Mouse (Mus musculus) gastrocnemius, postnatal 4 days (tissue): ENCODE data around the gene Ppp1r13b. TPM values are rescaled to one million over a fixed set of nuclear protein-coding genes. Genes with fewer than 3 reads are reported as not detected.
A peak's percentile ranks its signal among the peaks of the same experiment; 100 is the strongest.

Experiments used
- DNase-seq, 2 experiments: peaks; one replicate each; pipeline ENCODE4 v3.0.0; 2021 to 2022; ENCODE audit warnings: low spot score in 2 of 2, mixed read lengths in 2 of 2
- total RNA-seq, 2 experiments: library from RNA; stranded (reverse); gene quantifications; 2 replicates each; pipeline ENCODE4 v1.2.3; 2021

Ppp1r13b gene
- total RNA-seq, 2 experiments from 2014 or later = 13.1 to 15.8 TPM

- DNase-seq = no peak
Measured at GRCm38 (mm10) chr12:111797251-111797650, 110.7 kb downstream of the Ppp1r13b start.

- DNase-seq = peak in 1 of 2 experiments; percentile 37
Measured at GRCm38 (mm10) chr12:111795180-111795895, 112.6 kb downstream of the Ppp1r13b start.

GRCm38 (mm10) chr12:111794526-111795179 is 113.3 kb downstream of the Ppp1r13b start:
- no peak for DNase-seq

- peak in 1 of 2 experiments; percentile 64 for DNase-seq
Measured at GRCm38 (mm10) chr12:111794102-111794501, 113.8 kb downstream of the Ppp1r13b start.

GRCm38 (mm10) chr12:111791474-111792104 is 116.3 kb downstream of the Ppp1r13b start:
- DNase-seq = no peak

- DNase-seq = no peak
Measured at GRCm38 (mm10) chr12:111790631-111791030, 117.3 kb downstream of the Ppp1r13b start.

GRCm38 (mm10) chr12:111790090-111790489 is 117.8 kb downstream of the Ppp1r13b start:
- no peak for DNase-seq

- DNase-seq = no peak
Measured at GRCm38 (mm10) chr12:111787015-111787414, 120.9 kb downstream of the Ppp1r13b start.

- no peak for DNase-seq
Measured at GRCm38 (mm10) chr12:111785174-111785573, 122.7 kb downstream of the Ppp1r13b start.

GRCm38 (mm10) chr12:111779544-111779943 is 128.4 kb downstream of the Ppp1r13b start:
- DNase-seq = no peak

Other genes with a start within 250 kb of the Ppp1r13b start
- 10 to 100 TPM; 48.6 to 61.8 TPM for gene Ckb, start 235.8 kb downstream of the Ppp1r13b start, total RNA-seq
- gene Trmt61a, start 230.0 kb downstream of the Ppp1r13b start, total RNA-seq = 1 to 10 TPM; 7.3 to 7.9 TPM
- gene Bag5, start 194.9 kb downstream of the Ppp1r13b start, total RNA-seq = 10 to 100 TPM; 27.5 to 32.1 TPM
- 10 to 100 TPM; 36.1 to 40.1 TPM for gene Apopt1, start 194.8 kb downstream of the Ppp1r13b start, total RNA-seq
- gene Klc1, start 149.3 kb downstream of the Ppp1r13b start, total RNA-seq = 100 to 1,000 TPM; 117 to 120 TPM
- 1 to 10 TPM; 5.4 to 5.5 TPM for gene Xrcc3, start 94.2 kb downstream of the Ppp1r13b start, total RNA-seq
- 10 to 100 TPM; 35.8 TPM for gene Zfyve21, start 93.9 kb downstream of the Ppp1r13b start, total RNA-seq
- 100 to 1,000 TPM; 830 to 852 TPM for gene Atp5mpl, start 58.9 kb upstream of the Ppp1r13b start, total RNA-seq
- gene Tdrd9, start 63.4 kb upstream of the Ppp1r13b start, total RNA-seq = under 1 TPM; 0.44 to 0.49 TPM
- not detected for gene Rd3l, start 73.2 kb upstream of the Ppp1r13b start, total RNA-seq
- gene Aspg, start 198.6 kb upstream of the Ppp1r13b start, total RNA-seq = under 1 TPM; 0.32 to 0.62 TPM
- 10 to 100 TPM; 14.5 to 15.8 TPM for gene Kif26a, start 238.1 kb upstream of the Ppp1r13b start, total RNA-seq